Mouse (Mus musculus): ENCODE data around the gene Brd4.
"Not testable (repeated sequence)": the region's sequence is repeated elsewhere in the genome, so short reads cannot be mapped to it uniquely, and the experiment has no call there.

DNA sequence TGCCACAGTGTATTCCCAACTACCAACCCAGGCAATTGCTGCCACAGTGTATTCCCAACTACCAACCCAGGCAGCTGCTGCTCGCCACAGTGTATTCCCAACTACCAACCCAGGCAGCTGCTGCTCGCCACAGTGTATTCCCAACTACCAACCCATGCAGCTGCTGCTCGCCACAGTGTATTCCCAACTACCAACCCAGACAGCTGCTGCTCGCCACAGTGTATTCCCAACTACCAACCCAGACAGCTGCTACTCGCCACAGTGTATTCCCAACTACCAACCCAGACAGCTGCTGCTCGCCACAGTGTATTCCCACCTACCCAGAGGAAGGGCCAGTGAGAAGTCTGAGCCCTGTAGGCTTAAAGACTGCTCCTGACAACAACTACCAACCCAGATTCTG is 73.0 kb downstream of the Brd4 start:
- not testable (repeated sequence) for TF ChIP-seq CTCF, EP300 (IDR thresholded peaks at IDR 0.05; ENCODE audit: low read depth)
